Mouse (Mus musculus) cerebellum, adult 9-10 months (tissue): ENCODE results near the gene Rffl.

ENCODE experiments used
- DNase-seq: peaks from one replicate; pipeline ENCODE4 v3.0.0; 2022

Gene Rffl

GRCm38 (mm10) chr11:82763261-82763660 is 107.7 kb downstream of the Rffl start:
- DNase-seq, result no peak

- no peak for DNase-seq
These were observed 108.7 kb downstream of the Rffl start for GRCm38 (mm10) chr11:82762286-82762829.

GRCm38 (mm10) chr11:82755919-82756318 is 115.1 kb downstream of the Rffl start:
- no peak for DNase-seq
